7 mouse cellular contexts compared by ENCODE assay signal in genomic region chr11:87423551-87424325, GRCm38 (mm10). TPM values are rescaled to one million over a fixed set of nuclear protein-coding genes. Genes with fewer than 3 reads are reported as not detected.
DNase-seq lines count a peak whose midpoint lies in the region; ATAC-seq and TF ChIP-seq lines count a peak whose summit lies in the region.

No protein-coding gene starts in this region.

- ATAC-seq in kidney, embryonic 16.5 days (ENCODE audit: low FRiP score, low TSS enrichment) = no peak
- no peak for ATAC-seq in hindbrain, embryonic 12.5 days (ENCODE audit: low FRiP score)
- no peak for ATAC-seq in midbrain, postnatal 0 days (ENCODE audit: low FRiP score)
- no peak for ATAC-seq in inflammation-experienced regulatory T-cells, adult 6 months

- H3K9me3 ChIP-seq in kidney, embryonic 16.5 days (ENCODE audit: low read length) = no peaks in the 10 kb centered on the region
- no peaks in the 10 kb centered on the region for H3K9me3 ChIP-seq in hindbrain, embryonic 12.5 days (replicated peaks)
- no peaks in the 10 kb centered on the region for H3K9me3 ChIP-seq in midbrain, postnatal 0 days (ENCODE audit: low read length)

- WGBS in kidney, embryonic 16.5 days = 48% methylated on average over 6 of the region's 6 CpGs
- WGBS in hindbrain, embryonic 12.5 days = 56% methylated on average over 6 of the region's 6 CpGs
- 42% methylated on average over 6 of the region's 6 CpGs for WGBS in midbrain, postnatal 0 days

- no peak for TF ChIP-seq CTCF in bone marrow macrophage, adult 2 months (IDR thresholded peaks at IDR 0.05; ENCODE audit: low read depth, low read length)
- no peak for TF ChIP-seq CTCF in midbrain, postnatal 0 days (IDR thresholded peaks at IDR 0.05)

- peak overlapping the region; percentile 78 for H3K27ac ChIP-seq in kidney, embryonic 16.5 days (ENCODE audit: low read length)
- H3K27ac ChIP-seq in bone marrow macrophage, adult 2 months (ENCODE audit: insufficient read depth, low read depth, low read length) = no peak overlapping the region
- peak overlapping the region; percentile 79 for H3K27ac ChIP-seq in hindbrain, embryonic 12.5 days
- H3K27ac ChIP-seq in midbrain, postnatal 0 days (ENCODE audit: low read depth, low read length) = peak overlapping the region; percentile 44

- no peaks in the 10 kb centered on the region for H3K27me3 ChIP-seq in kidney, embryonic 16.5 days (ENCODE audit: insufficient read depth, low read length)
- H3K27me3 ChIP-seq in hindbrain, embryonic 12.5 days = no peaks in the 10 kb centered on the region
- H3K27me3 ChIP-seq in midbrain, postnatal 0 days (ENCODE audit: insufficient read depth, low read length) = no peaks in the 10 kb centered on the region

- no peaks in the 10 kb centered on the region for H3K36me3 ChIP-seq in kidney, embryonic 16.5 days (ENCODE audit: insufficient read depth, low read length)
- no peaks in the 10 kb centered on the region for H3K36me3 ChIP-seq in hindbrain, embryonic 12.5 days
- no peaks in the 10 kb centered on the region for H3K36me3 ChIP-seq in midbrain, postnatal 0 days (ENCODE audit: insufficient read depth, low read length)

- no peak overlapping the region for H3K4me2 ChIP-seq in kidney, embryonic 16.5 days (replicated peaks; ENCODE audit: low read depth, low read length)
- H3K4me2 ChIP-seq in hindbrain, embryonic 12.5 days (replicated peaks) = no peak overlapping the region
- H3K4me2 ChIP-seq in midbrain, postnatal 0 days (ENCODE audit: low read depth, low read length, poor library complexity, severe bottlenecking) = no peak overlapping the region

- DNase-seq in kidney, adult 18-20 months = no peak
- no peak for DNase-seq in midbrain, postnatal 0 days (ENCODE audit: low spot score)
- DNase-seq in spleen, postnatal 14 days (ENCODE audit: low spot score in 2 of 2) = no peak

- H3K9ac ChIP-seq in kidney, embryonic 16.5 days (replicated peaks; ENCODE audit: low read length) = no peak overlapping the region
- H3K9ac ChIP-seq in hindbrain, embryonic 12.5 days = no peak overlapping the region
- no peak overlapping the region for H3K9ac ChIP-seq in midbrain, postnatal 0 days (replicated peaks; ENCODE audit: low read length, poor library complexity, severe bottlenecking)

- no peak overlapping the region for H3K4me3 ChIP-seq in kidney, embryonic 16.5 days (ENCODE audit: low read length)
- H3K4me3 ChIP-seq in bone marrow macrophage, adult 2 months (ENCODE audit: insufficient read depth, low read length) = no peak overlapping the region
- no peak overlapping the region for H3K4me3 ChIP-seq in hindbrain, embryonic 12.5 days
- no peak overlapping the region for H3K4me3 ChIP-seq in midbrain, postnatal 0 days (ENCODE audit: low read depth, low read length)

- peaks cover 9% of the 10 kb centered on the region; the same call in 1 of the 2 replicates for H3K4me1 ChIP-seq in kidney, embryonic 16.5 days (ENCODE audit: insufficient read depth, low read length)
- peaks cover 3% of the 10 kb centered on the region for H3K4me1 ChIP-seq in bone marrow macrophage, adult 2 months (ENCODE audit: control insufficient read depth, insufficient read depth, low read length)
- H3K4me1 ChIP-seq in hindbrain, embryonic 12.5 days = peaks cover 5% of the 10 kb centered on the region; the same call in 1 of the 2 replicates
- no peaks in the 10 kb centered on the region; the same call in 1 of the 2 replicates for H3K4me1 ChIP-seq in midbrain, postnatal 0 days (ENCODE audit: insufficient read depth, low read length)

- TF ChIP-seq POLR2A in bone marrow macrophage, adult 2 months (IDR thresholded peaks at IDR 0.05; ENCODE audit: borderline replicate concordance, low read depth, low read length) = peak; percentile 73; the same call in 1 of the 2 replicates

RNA-seq across cellular contexts. Expression of gene Tex14, which starts 18.9 kb away (rescaled TPM):
- polyA plus RNA-seq in kidney, embryonic 16.5 days (2015; fragmentation: Nextera tagmentation; extraction: Ambion mirVana) = 0.31 and 0.76 TPM in 2 replicates
- polyA plus RNA-seq in bone marrow macrophage, adult 2 months (2012; ENCODE audit: insufficient read depth, insufficient read length, missing spikeins) = not detected in 2 replicates
- polyA plus RNA-seq in hindbrain, embryonic 12.5 days (2016; fragmentation: Nextera tagmentation; extraction: Ambion mirVana) = 0.10 and 0.38 TPM in 2 replicates
- total RNA-seq in midbrain, postnatal 0 days (2014; rRNA removed) = 0.66 and 4.0 TPM in 2 replicates
- polyA plus RNA-seq in midbrain, postnatal 0 days (2015; fragmentation: Nextera tagmentation; extraction: Ambion mirVana) = 0.31 and 0.35 TPM in 2 replicates
- under 1 TPM in 2 of 3 experiments, not detected in 1; 0.34 to 0.60 TPM for polyA plus RNA-seq in inflammation-experienced regulatory T-cells, adult 6 months (2017; shearing (Covaris generic))

RNA-seq across cellular contexts. Expression of gene Rad51c, which starts 19.0 kb away (rescaled TPM):
- polyA plus RNA-seq in kidney, embryonic 16.5 days (2015; fragmentation: Nextera tagmentation; extraction: Ambion mirVana) = 7.9 and 8.7 TPM in 2 replicates
- polyA plus RNA-seq in bone marrow macrophage, adult 2 months (2012; ENCODE audit: insufficient read depth, insufficient read length, missing spikeins) = 3.4 and 3.7 TPM in 2 replicates
- 8.6 and 10.1 TPM in 2 replicates for polyA plus RNA-seq in hindbrain, embryonic 12.5 days (2016; fragmentation: Nextera tagmentation; extraction: Ambion mirVana)
- 2.0 and 2.4 TPM in 2 replicates for total RNA-seq in midbrain, postnatal 0 days (2014; rRNA removed)
- 1.8 and 2.1 TPM in 2 replicates for polyA plus RNA-seq in midbrain, postnatal 0 days (2015; fragmentation: Nextera tagmentation; extraction: Ambion mirVana)
- polyA plus RNA-seq in inflammation-experienced regulatory T-cells, adult 6 months (2017; shearing (Covaris generic)) = 1 to 10 TPM; 1.6 to 5.3 (median 2.1) TPM
